Mouse (Mus musculus): Measurements from ENCODE around the gene Ajuba. TPM values are rescaled to one million over a fixed set of nuclear protein-coding genes. Genes with fewer than 3 reads are reported as not detected.

Gene Ajuba
- polyA plus RNA-seq, 1 experiment from 2014 or later, result 28.4 TPM

DNA sequence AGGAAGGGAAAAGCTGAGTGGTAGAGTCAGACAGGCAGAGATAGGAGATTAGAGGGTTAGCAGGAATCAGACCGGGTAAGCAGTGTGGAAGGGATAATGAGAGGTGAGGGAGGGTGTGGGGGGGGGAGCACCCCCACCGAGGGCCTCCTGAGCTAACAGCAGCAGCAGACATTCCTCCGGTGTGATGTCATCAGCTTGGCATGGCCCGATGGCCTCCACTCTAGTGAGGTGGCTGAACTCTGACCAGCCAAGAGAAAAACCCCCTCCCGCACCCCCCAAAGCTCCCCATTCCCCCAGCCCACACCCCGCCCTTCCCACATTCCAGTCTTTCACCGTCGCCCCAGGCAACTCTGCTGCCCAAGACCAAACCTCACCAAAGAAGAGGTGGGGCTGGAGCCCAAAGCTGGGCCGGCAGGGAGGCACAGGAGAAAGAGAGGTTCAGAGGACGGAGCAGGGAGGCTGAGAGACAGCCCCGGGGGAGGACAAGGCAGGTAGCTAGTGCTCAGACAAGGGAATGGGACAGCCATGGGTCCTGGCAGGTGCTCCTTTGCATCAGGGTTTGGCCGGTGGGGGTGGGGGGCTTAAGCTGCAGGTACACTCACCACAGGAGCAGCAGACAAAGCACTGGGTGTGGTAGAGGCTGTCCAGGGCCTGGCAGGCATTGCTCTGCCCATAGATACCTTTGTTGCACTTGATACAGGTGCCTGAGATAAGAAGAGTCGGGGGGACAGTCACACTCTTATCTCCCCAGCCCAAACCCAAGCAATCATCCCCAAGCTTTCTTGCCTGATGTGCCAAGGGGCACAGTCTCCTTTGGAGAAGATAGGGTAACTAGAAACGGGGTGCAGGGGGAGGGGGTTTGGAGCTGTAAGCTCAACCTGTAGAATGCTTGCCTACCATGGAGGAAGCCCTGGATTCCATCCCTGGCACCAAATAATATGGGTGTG lies 4.3 kb downstream of the Ajuba start:
- Histone ChIP-seq H3K4me2 (ENCODE audit: low read depth, low read length) (peak overlapping the region; percentile 86), H3K4me1 (ENCODE audit: control insufficient read depth, insufficient read depth, low read length) (peaks cover 16% of the 10 kb centered on the region), H3K9ac (replicated peaks; ENCODE audit: low read length) (peak overlapping the region; percentile 89), H3K36me3 (replicated peaks; ENCODE audit: control insufficient read depth, insufficient read depth, low read depth, low read length) (peaks cover 10% of the 10 kb centered on the region), H3K27me3 (ENCODE audit: control insufficient read depth, insufficient read depth, low read length) (no peaks in the 10 kb centered on the region), H3K27ac (replicated peaks; ENCODE audit: low read depth, low read length) (peak overlapping the region; percentile 31; the same call in 1 of the 2 replicates), H3K4me3 (ENCODE audit: low read depth, low read length) (peak overlapping the region; percentile 98), H3K9me3 (replicated peaks; ENCODE audit: control insufficient read depth, low read length) (no peaks in the 10 kb centered on the region)
- peak; percentile 32 for ATAC-seq (replicated peaks; ENCODE audit: insufficient number of reproducible peaks, low FRiP score, low TSS enrichment, low read depth)
- DNase-seq (ENCODE audit: low spot score), result peak; percentile 80
- 5% methylated on average over 14 of the region's 14 CpGs for WGBS

DNA sequence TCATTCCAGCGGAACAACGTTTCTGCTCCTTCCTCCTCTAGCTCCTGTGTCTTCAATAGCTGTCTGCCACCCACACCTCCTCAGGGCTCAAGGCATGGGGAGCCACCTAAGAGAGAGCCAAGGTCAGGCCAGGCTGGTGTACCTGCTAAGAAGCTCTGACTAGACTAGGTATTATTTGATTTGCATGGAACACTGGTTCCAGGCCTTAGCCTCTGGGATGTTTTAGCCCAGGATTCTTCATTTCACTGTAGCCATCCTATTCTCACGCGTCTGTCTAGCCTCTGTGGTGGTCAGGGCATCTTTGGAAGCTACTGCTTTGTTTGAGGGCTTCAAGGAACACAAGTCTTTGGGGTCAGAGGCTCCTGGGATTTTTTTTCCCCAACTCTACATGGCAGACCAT lies 5.2 kb downstream of the Ajuba start:
- ATAC-seq (replicated peaks; ENCODE audit: insufficient number of reproducible peaks, low FRiP score, low TSS enrichment, low read depth) (no peak), DNase-seq (ENCODE audit: low spot score) (no peak)
- H3K27me3 ChIP-seq (ENCODE audit: control insufficient read depth, insufficient read depth, low read length), result no peaks in the 10 kb centered on the region
- peaks cover 16% of the 10 kb centered on the region for H3K4me1 ChIP-seq (ENCODE audit: control insufficient read depth, insufficient read depth, low read length)
- WGBS, result 59% methylated on average over 4 of the region's 4 CpGs
- no peak overlapping the region for H3K4me2 ChIP-seq (ENCODE audit: low read depth, low read length)
- H3K27ac ChIP-seq (replicated peaks; ENCODE audit: low read depth, low read length), result no peak overlapping the region; the same call in 1 of the 2 replicates
- H3K9me3 ChIP-seq (replicated peaks; ENCODE audit: control insufficient read depth, low read length), result no peaks in the 10 kb centered on the region
- H3K36me3 ChIP-seq (replicated peaks; ENCODE audit: control insufficient read depth, insufficient read depth, low read depth, low read length), result peaks cover 13% of the 10 kb centered on the region
- H3K9ac ChIP-seq (replicated peaks; ENCODE audit: low read length), result no peak overlapping the region
- no peak overlapping the region for H3K4me3 ChIP-seq (ENCODE audit: low read depth, low read length)

DNA sequence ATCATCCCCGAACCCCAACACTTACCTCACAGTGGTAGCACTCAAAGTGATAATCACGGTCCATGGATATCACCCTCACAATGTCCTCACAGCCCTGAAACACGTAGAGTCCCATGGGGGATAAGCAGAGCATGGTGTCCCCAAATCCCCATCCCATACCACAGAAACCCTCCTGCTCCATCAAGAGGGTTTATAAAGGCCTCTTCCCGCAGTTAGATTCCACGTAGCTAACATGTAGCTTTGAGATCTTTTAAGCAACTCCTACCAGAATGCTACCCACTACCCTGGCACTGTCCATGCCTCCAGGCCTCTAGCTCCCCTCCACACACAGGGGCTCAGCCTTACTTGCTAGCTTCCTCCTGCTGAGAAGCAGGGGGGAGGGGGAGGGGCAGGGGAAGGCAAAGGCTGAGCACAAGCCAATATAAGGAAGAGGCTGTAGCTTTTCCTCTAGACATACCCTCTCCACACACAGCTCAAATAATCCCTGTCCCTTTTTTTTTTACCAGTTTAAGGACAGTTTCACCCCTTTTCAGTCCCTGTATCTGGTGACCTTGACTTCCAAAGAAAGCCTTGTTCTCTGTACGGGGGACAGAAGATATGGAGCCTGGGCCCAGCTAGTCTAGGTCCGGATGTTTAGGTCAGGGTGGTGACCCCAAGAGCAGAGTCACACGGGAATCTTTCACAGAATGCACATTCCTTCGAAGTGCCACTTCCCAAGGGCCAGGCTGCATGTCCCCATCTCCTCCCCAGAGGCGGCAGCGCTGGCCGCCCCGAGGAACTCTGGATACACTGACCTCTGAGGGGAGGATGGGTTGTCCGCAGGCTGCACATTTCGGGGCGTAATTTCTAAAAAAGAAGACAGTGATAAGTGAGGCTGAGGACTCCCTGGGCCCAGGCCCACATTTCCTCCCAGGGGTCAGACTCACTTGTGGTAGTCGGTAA lies 7.6 kb downstream of the Ajuba start:
- H3K9ac ChIP-seq (replicated peaks; ENCODE audit: low read length), result no peak overlapping the region
- H3K27ac ChIP-seq (replicated peaks; ENCODE audit: low read depth, low read length), result no peak overlapping the region
- no peak overlapping the region for H3K4me3 ChIP-seq (ENCODE audit: low read depth, low read length)

DNA sequence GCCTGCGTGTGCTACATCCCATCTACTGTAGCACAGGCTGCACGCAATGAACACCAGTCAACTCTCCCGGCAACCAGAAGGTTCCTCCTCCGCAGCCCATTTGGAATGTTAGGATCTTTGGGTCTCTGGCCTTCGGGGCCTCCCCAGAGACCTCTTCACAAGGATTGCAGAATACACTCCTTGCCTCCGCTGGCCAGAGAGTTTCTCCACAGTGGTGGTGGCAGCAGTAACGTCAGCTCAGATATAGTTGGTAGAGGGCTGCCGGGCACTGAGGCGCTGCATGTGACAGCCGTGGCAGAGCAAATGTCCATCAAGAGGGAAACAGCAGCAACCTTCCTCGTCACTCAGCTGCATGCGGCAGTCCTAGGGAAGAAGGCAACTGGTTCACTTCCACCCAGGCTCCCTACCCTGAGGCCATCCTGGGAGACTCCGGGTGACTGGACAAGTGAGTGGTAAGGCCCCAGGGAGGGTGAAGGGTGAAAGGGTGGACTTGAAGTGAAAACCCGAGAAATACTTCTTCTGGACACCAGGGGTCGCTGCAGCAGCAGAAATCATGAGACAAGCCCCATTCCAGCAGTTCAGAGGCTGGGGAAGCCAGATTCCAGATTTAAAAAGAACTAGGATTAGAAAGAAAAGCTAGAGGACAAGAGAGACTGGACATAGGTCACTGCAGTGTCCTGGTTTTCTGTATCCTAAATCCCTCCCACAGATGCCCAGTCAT lies 8.5 kb downstream of the Ajuba start:
- Histone ChIP-seq H3K4me1 (ENCODE audit: control insufficient read depth, insufficient read depth, low read length) (peaks cover 9% of the 10 kb centered on the region), H3K36me3 (replicated peaks; ENCODE audit: control insufficient read depth, insufficient read depth, low read depth, low read length) (peaks cover 13% of the 10 kb centered on the region), H3K27ac (replicated peaks; ENCODE audit: low read depth, low read length) (no peak overlapping the region), H3K27me3 (ENCODE audit: control insufficient read depth, insufficient read depth, low read length) (no peaks in the 10 kb centered on the region), H3K9me3 (replicated peaks; ENCODE audit: control insufficient read depth, low read length) (no peaks in the 10 kb centered on the region), H3K9ac (replicated peaks; ENCODE audit: low read length) (no peak overlapping the region), H3K4me2 (ENCODE audit: low read depth, low read length) (no peak overlapping the region), H3K4me3 (ENCODE audit: low read depth, low read length) (no peak overlapping the region)
- WGBS, result 73% methylated on average over 15 of the region's 15 CpGs
- ATAC-seq (replicated peaks; ENCODE audit: insufficient number of reproducible peaks, low FRiP score, low TSS enrichment, low read depth) (no peak), DNase-seq (ENCODE audit: low spot score) (peak; percentile 83)

More for the DNA sequence above, 7.6 kb downstream of the Ajuba start:
- Histone ChIP-seq H3K36me3 (replicated peaks; ENCODE audit: control insufficient read depth, insufficient read depth, low read depth, low read length) (peaks cover 13% of the 10 kb centered on the region), H3K27me3 (ENCODE audit: control insufficient read depth, insufficient read depth, low read length) (no peaks in the 10 kb centered on the region), H3K4me2 (ENCODE audit: low read depth, low read length) (peak overlapping the region; percentile 10; the same call in 1 of the 2 replicates), H3K4me1 (ENCODE audit: control insufficient read depth, insufficient read depth, low read length) (peaks cover 16% of the 10 kb centered on the region), H3K9me3 (replicated peaks; ENCODE audit: control insufficient read depth, low read length) (no peaks in the 10 kb centered on the region)
- no peak; the same call in 1 of the 2 replicates for ATAC-seq (replicated peaks; ENCODE audit: insufficient number of reproducible peaks, low FRiP score, low TSS enrichment, low read depth)
- 46% methylated on average over 17 of the region's 17 CpGs for WGBS
- no peak for DNase-seq (ENCODE audit: low spot score)

DNA sequence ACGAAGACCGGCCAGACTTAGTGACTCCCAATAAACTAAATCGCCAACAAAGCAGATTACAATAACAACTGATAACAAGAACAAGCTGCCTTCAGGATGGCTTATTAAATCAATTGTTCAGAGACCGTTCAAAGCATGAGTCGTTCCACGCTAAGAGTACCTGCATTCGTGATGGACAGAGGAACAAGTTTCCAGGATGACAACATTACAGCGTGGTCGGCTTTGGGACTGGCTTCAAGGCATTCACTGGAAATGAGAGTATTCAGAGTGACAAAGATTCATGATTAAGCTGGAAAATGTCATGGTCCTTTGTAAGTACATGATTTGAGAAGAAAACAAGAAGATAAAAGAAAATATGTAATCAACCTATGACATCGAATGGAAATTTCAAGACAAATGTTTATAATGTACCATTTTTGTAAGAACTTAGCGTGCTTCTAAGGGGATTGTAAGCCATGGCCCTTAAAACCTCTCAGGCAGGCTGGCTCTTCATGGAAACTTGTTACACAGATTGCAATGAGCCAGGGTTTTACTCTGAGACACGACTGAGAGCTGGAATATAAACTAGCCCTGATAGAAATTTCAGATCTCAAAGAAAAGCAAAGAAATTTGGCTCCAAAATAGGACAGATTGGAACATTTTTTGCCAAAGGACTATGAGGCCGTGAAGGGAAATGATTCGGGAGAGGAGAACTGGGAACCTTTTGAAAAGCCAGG lies 16.7 kb downstream of the Ajuba start:
- Histone ChIP-seq H3K27ac (replicated peaks; ENCODE audit: low read depth, low read length) (no peak overlapping the region), H3K9ac (replicated peaks; ENCODE audit: low read length) (no peak overlapping the region), H3K27me3 (ENCODE audit: control insufficient read depth, insufficient read depth, low read length) (no peaks in the 10 kb centered on the region), H3K9me3 (replicated peaks; ENCODE audit: control insufficient read depth, low read length) (no peaks in the 10 kb centered on the region), H3K4me1 (ENCODE audit: control insufficient read depth, insufficient read depth, low read length) (no peaks in the 10 kb centered on the region), H3K4me3 (ENCODE audit: low read depth, low read length) (no peak overlapping the region), H3K4me2 (ENCODE audit: low read depth, low read length) (no peak overlapping the region), H3K36me3 (replicated peaks; ENCODE audit: control insufficient read depth, insufficient read depth, low read depth, low read length) (no peaks in the 10 kb centered on the region)
- DNase-seq (ENCODE audit: low spot score), result no peak
- WGBS, result 86% methylated on average over 14 of the region's 14 CpGs
- ATAC-seq (replicated peaks; ENCODE audit: insufficient number of reproducible peaks, low FRiP score, low TSS enrichment, low read depth), result no peak

DNA sequence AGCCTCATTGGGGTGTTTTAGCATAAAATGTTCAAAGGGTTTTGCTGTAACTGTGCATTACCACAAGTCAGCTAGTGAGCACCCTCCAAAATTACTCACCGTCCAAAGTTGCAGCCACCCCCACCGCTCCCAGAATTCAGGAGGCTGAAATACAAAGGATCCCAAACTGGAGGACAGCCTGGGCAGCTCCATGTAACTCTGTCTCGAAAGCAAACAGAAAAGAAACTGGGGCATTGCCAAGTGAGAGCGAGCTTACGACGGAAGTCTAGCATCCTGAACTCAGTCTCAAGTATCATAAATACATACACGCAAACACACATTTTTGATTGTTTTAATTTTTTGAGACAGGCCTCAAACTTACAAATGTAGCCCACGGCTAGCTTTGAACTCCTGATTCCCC lies 20.0 kb downstream of the Ajuba start:
- DNase-seq (ENCODE audit: low spot score) (no peak), ATAC-seq (replicated peaks; ENCODE audit: insufficient number of reproducible peaks, low FRiP score, low TSS enrichment, low read depth) (no peak)
- H3K27ac ChIP-seq (replicated peaks; ENCODE audit: low read depth, low read length), result no peak overlapping the region
- no peak overlapping the region for H3K9ac ChIP-seq (replicated peaks; ENCODE audit: low read length)
- no peaks in the 10 kb centered on the region for H3K36me3 ChIP-seq (replicated peaks; ENCODE audit: control insufficient read depth, insufficient read depth, low read depth, low read length)
- H3K4me3 ChIP-seq (ENCODE audit: low read depth, low read length), result no peak overlapping the region
- no peaks in the 10 kb centered on the region for H3K27me3 ChIP-seq (ENCODE audit: control insufficient read depth, insufficient read depth, low read length)
- H3K4me2 ChIP-seq (ENCODE audit: low read depth, low read length), result no peak overlapping the region
- 90% methylated on average over 8 of the region's 8 CpGs for WGBS
- H3K9me3 ChIP-seq (replicated peaks; ENCODE audit: control insufficient read depth, low read length), result no peaks in the 10 kb centered on the region
- H3K4me1 ChIP-seq (ENCODE audit: control insufficient read depth, insufficient read depth, low read length), result no peaks in the 10 kb centered on the region
